Mouse (Mus musculus) testis, adult 2 months (tissue): ENCODE measurements around the gene Mtnr1a.

Source experiments
- CTCF ChIP-seq: fragments of 200-500 bp; IDR thresholded peaks from 2 replicates; pipeline ENCODE4 v1.5.1; 2012; ENCODE audit warnings: low read depth, mild to moderate bottlenecking, inconsistent platforms, low read length, moderate library complexity; ENCODE audit not compliant: control insufficient read depth, insufficient read depth, insufficient replicate concordance
- POLR2A ChIP-seq: fragments of 200-500 bp; IDR thresholded peaks from 2 replicates; pipeline ENCODE4 v1.6.1; 2012; ENCODE audit warnings: low read depth, mild to moderate bottlenecking, inconsistent platforms, low read length, moderate library complexity; ENCODE audit not compliant: control insufficient read depth

GRCm38 (mm10) chr8:45110064-45110812 lies 41.3 kb downstream of the Mtnr1a start:
- no peak for TF ChIP-seq CTCF
- TF ChIP-seq POLR2A = no peak
